8 mouse cellular contexts compared by ENCODE assay signal in the genomic region with DNA sequence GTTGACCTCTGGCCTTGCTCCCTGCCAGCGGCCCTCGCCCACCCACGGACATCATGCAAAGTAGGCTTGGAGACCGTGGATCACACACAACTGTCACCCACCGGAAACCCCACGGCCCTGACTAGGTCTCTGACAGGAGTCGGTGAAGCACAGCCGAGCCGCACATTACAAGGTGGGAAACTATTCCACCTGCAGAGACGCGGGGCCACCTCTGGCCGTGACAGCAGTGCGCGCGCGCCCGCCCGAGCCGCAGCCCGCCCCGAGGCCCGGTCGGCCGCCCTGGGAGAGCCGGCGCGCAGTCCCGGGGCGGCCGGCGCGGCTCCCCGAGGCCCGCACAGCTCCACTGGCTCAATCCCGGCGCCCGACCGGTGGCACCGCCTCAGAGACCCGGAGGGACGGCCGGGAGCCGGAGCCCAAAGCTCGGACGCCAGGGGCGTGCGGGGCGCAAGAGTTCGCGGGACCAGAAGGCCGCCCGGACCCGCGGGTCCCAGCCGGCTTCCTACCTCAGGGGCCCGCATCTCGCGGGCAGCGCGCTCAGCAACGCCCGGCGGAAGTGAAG. TPM values are rescaled to one million over a fixed set of nuclear protein-coding genes. Genes with fewer than 3 reads are reported as not detected.
DNase-seq lines count a peak whose midpoint lies in the region; ATAC-seq and TF ChIP-seq lines count a peak whose summit lies in the region.
"Not testable (repeated sequence)": the region's sequence is repeated elsewhere in the genome, so short reads cannot be mapped to it uniquely, and the experiment has no call there.

No protein-coding gene starts in this region.

- peak overlapping the region; percentile 55 for H3K4me2 ChIP-seq in hindbrain, embryonic 11.5 days (replicated peaks; ENCODE audit: low read depth, low read length)
- peak overlapping the region; percentile 71 for H3K4me2 ChIP-seq in lung, embryonic 14.5 days

- WGBS in hindbrain, embryonic 11.5 days: under 1% methylated on average over 48 of the region's 63 CpGs
- WGBS in lung, embryonic 14.5 days: under 1% methylated on average over 54 of the region's 63 CpGs

- H3K9me3 ChIP-seq in hindbrain, embryonic 11.5 days (ENCODE audit: control insufficient read depth, low read length); lung, embryonic 14.5 days (ENCODE audit: low read depth, low read length): not testable (repeated sequence)

- peak; percentile 55 for ATAC-seq in erythroid progenitor cell, adult 5-6 weeks (replicated peaks; ENCODE audit: low FRiP score, poor library complexity, severe bottlenecking)
- ATAC-seq in hindbrain, embryonic 11.5 days (ENCODE audit: low FRiP score); lung, embryonic 14.5 days (ENCODE audit: insufficient read depth): not testable (repeated sequence)

- not testable (repeated sequence) for TF ChIP-seq CTCF in lung, embryonic 14.5 days (IDR thresholded peaks at IDR 0.05; ENCODE audit: low read depth)

- peak overlapping the region; percentile 55 for H3K27ac ChIP-seq in brown adipose tissue, adult 24 weeks (replicated peaks; ENCODE audit: low read depth, low read length)
- not testable (repeated sequence) for H3K27ac ChIP-seq in hindbrain, embryonic 11.5 days (ENCODE audit: low read depth, low read length); lung, embryonic 14.5 days (ENCODE audit: low read depth)

- H3K27me3 ChIP-seq in hindbrain, embryonic 11.5 days (ENCODE audit: control insufficient read depth, insufficient read depth, low read length); lung, embryonic 14.5 days (ENCODE audit: insufficient read depth, low read length): not testable (repeated sequence)

- H3K4me3 ChIP-seq in brown adipose tissue, adult 24 weeks (ENCODE audit: insufficient read depth, low read depth, low read length): peak overlapping the region; percentile 97
- peak overlapping the region; percentile 60 for H3K4me3 ChIP-seq in hindbrain, embryonic 11.5 days (ENCODE audit: low read depth, low read length)
- H3K4me3 ChIP-seq in lung, embryonic 14.5 days (ENCODE audit: low read depth, low read length): peak overlapping the region; percentile 59

- peak; percentile 50 for DNase-seq in CD4-positive helper T cell, adult 2 months (ENCODE audit: low read depth, low spot score)
- peak; percentile 34 for DNase-seq in hindbrain, embryonic 11.5 days (ENCODE audit: low spot score)
- peak; percentile 28 to 62 for DNase-seq in kidney, postnatal 4 days
- DNase-seq in lung, embryonic 14.5 days: not testable (repeated sequence)
- DNase-seq in neural tube, embryonic 10.5 days (ENCODE audit: extremely low spot score, low spot score): peak; percentile 33
- DNase-seq in testis, postnatal 10 days (ENCODE audit: low spot score): peak; percentile 57

- H3K4me1 ChIP-seq in brown adipose tissue, adult 24 weeks (ENCODE audit: control insufficient read depth, insufficient read depth, insufficient read length, low read length); hindbrain, embryonic 11.5 days (replicated peaks; ENCODE audit: control insufficient read depth, insufficient read depth, low read length); lung, embryonic 14.5 days (ENCODE audit: insufficient read depth): not testable (repeated sequence)

- peak overlapping the region; percentile 58; the same call in 1 of the 2 replicates for H3K9ac ChIP-seq in hindbrain, embryonic 11.5 days (ENCODE audit: low read depth, low read length)
- peak overlapping the region; percentile 62 for H3K9ac ChIP-seq in lung, embryonic 14.5 days

- H3K36me3 ChIP-seq in hindbrain, embryonic 11.5 days (ENCODE audit: control insufficient read depth, insufficient read depth, low read length); lung, embryonic 14.5 days (ENCODE audit: insufficient read depth): not testable (repeated sequence)

RNA-seq across cellular contexts. Expression of a gene that starts 50.5 kb away (rescaled TPM):
- 21.3 and 50.5 TPM in 2 replicates for polyA plus RNA-seq in brown adipose tissue, adult 24 weeks (2012; ENCODE audit: insufficient read depth, insufficient read length, missing spikeins)
- 6.8 and 9.6 TPM in 2 replicates for total RNA-seq in erythroid progenitor cell, adult 5-6 weeks (2015; ENCODE audit: low replicate concordance)
- total RNA-seq in erythroid progenitor cell, adult 5-6 weeks (2017; ENCODE audit: low replicate concordance): 8.1 and 11.0 TPM in 2 replicates
- polyA plus RNA-seq in hindbrain, embryonic 11.5 days (2014; fragmentation: Nextera tagmentation; extraction: Ambion mirVana): 5.2 and 6.4 TPM in 2 replicates
- polyA plus RNA-seq in lung, embryonic 14.5 days (2014; fragmentation: Nextera tagmentation; extraction: Ambion mirVana): 7.1 and 9.1 TPM in 2 replicates

RNA-seq across cellular contexts. Expression of a gene that starts 52.8 kb away (rescaled TPM):
- not detected in 2 replicates for polyA plus RNA-seq in brown adipose tissue, adult 24 weeks (2012; ENCODE audit: insufficient read depth, insufficient read length, missing spikeins)
- total RNA-seq in erythroid progenitor cell, adult 5-6 weeks (2015; ENCODE audit: low replicate concordance): not detected in 2 replicates
- not detected in 2 replicates for total RNA-seq in erythroid progenitor cell, adult 5-6 weeks (2017; ENCODE audit: low replicate concordance)
- polyA plus RNA-seq in hindbrain, embryonic 11.5 days (2014; fragmentation: Nextera tagmentation; extraction: Ambion mirVana): 0.52 and 0.88 TPM in 2 replicates
- polyA plus RNA-seq in lung, embryonic 14.5 days (2014; fragmentation: Nextera tagmentation; extraction: Ambion mirVana): not detected in 2 replicates
